Mouse (Mus musculus): Measurements from ENCODE around the gene Vangl2.
A peak's percentile ranks its signal among the peaks of the same experiment; 100 is the strongest.

Vangl2 gene

GRCm38 (mm10) chr1:172027809-172028102 is 488 bp downstream of the Vangl2 start:
- no peak for DNase-seq (ENCODE audit: low read depth, low spot score)

GRCm38 (mm10) chr1:172027010-172027808 is 1.0 kb downstream of the Vangl2 start:
- DNase-seq (ENCODE audit: low read depth, low spot score), result peak; percentile 90

- DNase-seq (ENCODE audit: low read depth, low spot score), result no peak
Measured at GRCm38 (mm10) chr1:172026201-172026901, 1.9 kb downstream of the Vangl2 start.

- no peak for DNase-seq (ENCODE audit: low read depth, low spot score)
Measured at GRCm38 (mm10) chr1:172025201-172025904, 2.9 kb downstream of the Vangl2 start.

- no peak for DNase-seq (ENCODE audit: low read depth, low spot score)
Measured at GRCm38 (mm10) chr1:172024140-172024895, 3.9 kb downstream of the Vangl2 start.

- no peak for DNase-seq (ENCODE audit: low read depth, low spot score)
Measured at GRCm38 (mm10) chr1:172019863-172020521, 8.3 kb downstream of the Vangl2 start.

GRCm38 (mm10) chr1:172019339-172019738 is 8.9 kb downstream of the Vangl2 start:
- no peak for DNase-seq (ENCODE audit: low read depth, low spot score)

GRCm38 (mm10) chr1:172018336-172019311 is 9.6 kb downstream of the Vangl2 start:
- no peak for DNase-seq (ENCODE audit: low read depth, low spot score)

GRCm38 (mm10) chr1:172017517-172018070 is 10.7 kb downstream of the Vangl2 start:
- DNase-seq (ENCODE audit: low read depth, low spot score), result no peak

- no peak for DNase-seq (ENCODE audit: low read depth, low spot score)
Measured at GRCm38 (mm10) chr1:172016660-172017516, 11.4 kb downstream of the Vangl2 start.

- no peak for DNase-seq (ENCODE audit: low read depth, low spot score)
Measured at GRCm38 (mm10) chr1:172016031-172016430, 12.2 kb downstream of the Vangl2 start.

- no peak for DNase-seq (ENCODE audit: low read depth, low spot score)
Measured at GRCm38 (mm10) chr1:172015312-172015939, 12.8 kb downstream of the Vangl2 start.

GRCm38 (mm10) chr1:172014771-172015170 is 13.5 kb downstream of the Vangl2 start:
- DNase-seq (ENCODE audit: low read depth, low spot score), result no peak

GRCm38 (mm10) chr1:172012030-172012429 is 16.2 kb downstream of the Vangl2 start:
- peak; percentile 56 for DNase-seq (ENCODE audit: low read depth, low spot score)

GRCm38 (mm10) chr1:172010042-172010824 is 18.0 kb downstream of the Vangl2 start:
- DNase-seq (ENCODE audit: low read depth, low spot score), result no peak

GRCm38 (mm10) chr1:172009406-172009805 is 18.8 kb downstream of the Vangl2 start:
- DNase-seq (ENCODE audit: low read depth, low spot score), result no peak

- no peak for DNase-seq (ENCODE audit: low read depth, low spot score)
Measured at GRCm38 (mm10) chr1:172008351-172008750, 19.9 kb downstream of the Vangl2 start.

Data from retina, postnatal 7 days (tissue).